Mouse (Mus musculus): ENCODE measurements around the gene Eras. TPM values are rescaled to one million over a fixed set of nuclear protein-coding genes. Genes with fewer than 3 reads are reported as not detected.
A peak's percentile ranks its signal among the peaks of the same experiment; 100 is the strongest.

Eras gene
- total and polyA plus RNA-seq, 3 experiments = not detected

GRCm38 (mm10) chrX:7898211-7898610 is 30.2 kb downstream of the Eras start:
- Histone ChIP-seq H3K9me3 (replicated peaks; ENCODE audit: insufficient read depth, low read length) (no peaks in the 10 kb centered on the region), H3K9ac (ENCODE audit: control insufficient read depth, low read depth, low read length, poor library complexity, severe bottlenecking) (peak overlapping the region; percentile 79), H3K79me2 (ENCODE audit: control insufficient read depth, insufficient read depth, low read length, poor library complexity) (peaks cover 9% of the 10 kb centered on the region), H3K4me1 (ENCODE audit: control insufficient read depth in 1 of 2, insufficient read depth in 2 of 2, low read length in 2 of 2) (peaks cover 2 to 9% of the 10 kb centered on the region in 2 experiments; a peak in 3 of 4 replicates), H3K27me3 (ENCODE audit: control insufficient read depth in 1 of 2, insufficient read depth in 2 of 2, low read length in 2 of 2) (no peaks in the 10 kb centered on the region), H3K36me3 (ENCODE audit: control insufficient read depth in 1 of 2, insufficient read depth in 2 of 2, low read length in 2 of 2) (peaks cover 1 to 8% of the 10 kb centered on the region in 2 experiments; a peak in 3 of 4 replicates), H3K4me3 (ENCODE audit: control insufficient read depth in 1 of 2, insufficient read depth in 1 of 2, low read depth in 2 of 2, low read length in 2 of 2) (peak overlapping the region; percentile 74 to 77), H3K27ac (ENCODE audit: control insufficient read depth, low read depth, low read length) (peak overlapping the region; percentile 94)
- DNase-seq (ENCODE audit: low read depth, low spot score) = peak; percentile 71
- TF ChIP-seq SMC3 (IDR thresholded peaks at IDR 0.05; ENCODE audit: low read depth, low read length) = 0 out of 2 replicates have a peak, but pooled peaks have one; percentile 4
- TF ChIP-seq NELFE (IDR thresholded peaks at IDR 0.05; ENCODE audit: low read depth, low read length) = no peak

GRCm38 (mm10) chrX:7883841-7884567 is 44.4 kb downstream of the Eras start, which contains the start of gene Slc35a2:
Gene Slc35a2, plus strand, starts transcription at chrX:7884028.
- Histone ChIP-seq H3K9ac (ENCODE audit: control insufficient read depth, low read depth, low read length, poor library complexity, severe bottlenecking) (peak within 1 kb of the TSS; percentile 80), H3K4me3 (ENCODE audit: control insufficient read depth in 1 of 2, insufficient read depth in 1 of 2, low read depth in 2 of 2, low read length in 2 of 2) (peak within 1 kb of the TSS; percentile 89 to 94), H3K4me1 (ENCODE audit: control insufficient read depth in 1 of 2, insufficient read depth in 2 of 2, low read length in 2 of 2) (peaks cover 5 to 11% of the 10 kb centered on the region in 2 experiments), H3K36me3 (ENCODE audit: control insufficient read depth in 1 of 2, insufficient read depth in 2 of 2, low read length in 2 of 2) (peaks cover 3 to 8% of the 10 kb centered on the region in 2 experiments; a peak in 3 of 4 replicates), H3K27me3 (ENCODE audit: control insufficient read depth in 1 of 2, insufficient read depth in 2 of 2, low read length in 2 of 2) (no peaks in the 10 kb centered on the region), H3K9me3 (replicated peaks; ENCODE audit: insufficient read depth, low read length) (no peaks in the 10 kb centered on the region), H3K79me2 (ENCODE audit: control insufficient read depth, insufficient read depth, low read length, poor library complexity) (peaks cover 8% of the 10 kb centered on the region), H3K27ac (ENCODE audit: control insufficient read depth, low read depth, low read length) (peak within 1 kb of the TSS; percentile 78)
- DNase-seq (ENCODE audit: low read depth, low spot score) = peak; percentile 93
- TF ChIP-seq MAX (IDR thresholded peaks at IDR 0.05; ENCODE audit: low read length) = no peak
- TF ChIP-seq KAT2A (conservative IDR thresholded peaks at IDR 0.05; ENCODE audit: low read depth, low read length) = no peak
- TF ChIP-seq CHD1 (IDR thresholded peaks at IDR 0.05; ENCODE audit: low read depth, low read length) = no peak
- no peak for TF ChIP-seq USF1 (IDR thresholded peaks at IDR 0.05; ENCODE audit: low read depth, low read length)
- TF ChIP-seq CHD2 (IDR thresholded peaks at IDR 0.05; ENCODE audit: low read length) = no peak
- no peak for TF ChIP-seq BHLHE40 (IDR thresholded peaks at IDR 0.05; ENCODE audit: borderline replicate concordance, low read depth, low read length)
- peak; percentile 73 for TF ChIP-seq NELFE (IDR thresholded peaks at IDR 0.05; ENCODE audit: low read depth, low read length)
- peak; percentile 94 for TF ChIP-seq MXI1 (IDR thresholded peaks at IDR 0.05; ENCODE audit: low read depth, low read length)
- TF ChIP-seq TBP (IDR thresholded peaks at IDR 0.05; ENCODE audit: low read depth, low read length) = no peak
- TF ChIP-seq RCOR1 (IDR thresholded peaks at IDR 0.05; ENCODE audit: low read depth, low read length) = no peak
- TF ChIP-seq SIN3A (IDR thresholded peaks at IDR 0.05; ENCODE audit: low read length) = peak; percentile 95
- no peak for TF ChIP-seq USF2 (IDR thresholded peaks at IDR 0.05; ENCODE audit: borderline replicate concordance in 1 of 2, insufficient read depth in 1 of 2, low read depth in 1 of 2, low read length in 2 of 2)
- no peak for TF ChIP-seq ETS1 (IDR thresholded peaks at IDR 0.05; ENCODE audit: low read depth, low read length)
- no peak; the same call in 1 of the 2 replicates for TF ChIP-seq ZMIZ1 (IDR thresholded peaks at IDR 0.05; ENCODE audit: low read depth, low read length)
- no peak for TF ChIP-seq ZKSCAN1 (IDR thresholded peaks at IDR 0.05; ENCODE audit: low read depth, low read length)
- TF ChIP-seq GABPA (IDR thresholded peaks at IDR 0.05; ENCODE audit: low read depth, low read length) = no peak
- no peak for TF ChIP-seq MAZ (IDR thresholded peaks at IDR 0.05; ENCODE audit: low read depth, low read length)
- TF ChIP-seq MEF2A (IDR thresholded peaks at IDR 0.05; ENCODE audit: extremely low read depth, insufficient replicate concordance, low read depth, low read length, poor library complexity, severe bottlenecking) = no peak
- TF ChIP-seq POLR2A (IDR thresholded peaks at IDR 0.05; ENCODE audit: control insufficient read depth in 1 of 2, insufficient read depth in 1 of 2, low read depth in 1 of 2, low read length in 2 of 2, poor library complexity in 1 of 2) = peak; percentile 63 to 78; a peak in 3 of 4 replicates
- no peak for TF ChIP-seq POLR2AphosphoS5 (IDR thresholded peaks at IDR 0.05; ENCODE audit: borderline replicate concordance, low read depth, low read length)
- TF ChIP-seq POLR2AphosphoS2 (IDR thresholded peaks at IDR 0.05; ENCODE audit: low read length) = peak; percentile 73
- TF ChIP-seq RAD21 (IDR thresholded peaks at IDR 0.05; ENCODE audit: low read depth, low read length) = no peak
- TF ChIP-seq MYB (IDR thresholded peaks at IDR 0.05; ENCODE audit: low read depth, low read length) = no peak
- TF ChIP-seq NRF1 (IDR thresholded peaks at IDR 0.05; ENCODE audit: insufficient read depth, low read depth, low read length, poor library complexity, severe bottlenecking) = no peak
- TF ChIP-seq SMC3 (IDR thresholded peaks at IDR 0.05; ENCODE audit: low read depth, low read length) = no peak
- TF ChIP-seq ZNF384 (IDR thresholded peaks at IDR 0.05; ENCODE audit: low read depth, low read length) = no peak
- no peak for TF ChIP-seq TAL1 (IDR thresholded peaks at IDR 0.05; ENCODE audit: low read length)
- peak; percentile 83 for TF ChIP-seq HCFC1 (IDR thresholded peaks at IDR 0.05; ENCODE audit: low read depth, low read length)
- no peak for TF ChIP-seq ZC3H11A (IDR thresholded peaks at IDR 0.05; ENCODE audit: low read depth, low read length)
- TF ChIP-seq JUND (IDR thresholded peaks at IDR 0.05; ENCODE audit: low read depth, low read length) = no peak

Data from MEL (cell line).